Mouse (Mus musculus) c-Kit-negative CD71-positive TER-119-positive erythroid progenitor cells, embryonic 14.5 days (primary cell): ENCODE measurements around the gene Pikfyve.

Experiments
- DNase-seq: peaks from one replicate; pipeline ENCODE4 v3.0.0-alpha.2; 2013; ENCODE audit warnings: low read depth, low spot score

Pikfyve gene

DNA sequence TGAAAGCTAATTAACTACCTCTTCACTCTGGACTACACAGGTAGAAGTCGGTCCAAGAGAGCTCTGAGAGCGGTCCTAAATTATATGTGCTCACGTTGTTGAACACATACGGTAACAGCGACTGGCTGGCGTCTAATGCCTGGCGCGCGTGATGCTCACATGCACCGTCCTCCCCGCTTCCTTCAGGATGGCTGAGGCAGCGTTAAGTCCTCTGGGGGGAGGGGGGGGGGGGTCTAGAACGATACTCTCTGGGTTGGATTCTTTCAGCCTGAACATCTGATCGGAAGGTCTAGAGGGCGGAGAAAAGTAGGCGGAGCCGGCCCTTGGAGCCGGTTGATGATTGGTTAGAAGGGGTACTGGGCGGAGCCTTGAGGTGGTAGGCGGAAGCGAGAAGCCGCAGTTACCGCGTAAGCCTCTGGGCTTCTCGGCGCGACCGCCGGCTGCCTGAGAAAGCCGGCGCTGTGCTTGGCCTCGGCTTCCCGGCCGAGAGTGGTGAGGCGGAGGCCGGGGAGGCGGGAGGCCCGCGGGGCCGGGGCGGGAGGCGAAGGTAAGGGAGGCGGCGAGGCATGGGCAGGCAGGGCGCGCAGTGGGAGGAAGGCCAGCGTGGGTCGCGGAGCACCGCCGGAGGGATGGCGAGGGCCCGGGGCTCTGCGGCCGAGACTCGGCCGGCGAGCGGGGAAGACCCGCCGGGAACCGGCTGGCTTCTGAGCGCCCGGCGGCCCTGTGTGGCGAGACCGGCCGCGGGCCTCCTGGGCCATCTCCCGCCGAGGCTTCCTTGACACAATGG is at the start of gene Pikfyve, which contains the start of gene Idh1:
Pikfyve (plus strand) TSS at position 397 of the 787 bp plus-strand sequence.
Idh1 (minus strand) TSS at position 214 of the 787 bp plus-strand sequence.
- peak; percentile 98 for DNase-seq

DNA sequence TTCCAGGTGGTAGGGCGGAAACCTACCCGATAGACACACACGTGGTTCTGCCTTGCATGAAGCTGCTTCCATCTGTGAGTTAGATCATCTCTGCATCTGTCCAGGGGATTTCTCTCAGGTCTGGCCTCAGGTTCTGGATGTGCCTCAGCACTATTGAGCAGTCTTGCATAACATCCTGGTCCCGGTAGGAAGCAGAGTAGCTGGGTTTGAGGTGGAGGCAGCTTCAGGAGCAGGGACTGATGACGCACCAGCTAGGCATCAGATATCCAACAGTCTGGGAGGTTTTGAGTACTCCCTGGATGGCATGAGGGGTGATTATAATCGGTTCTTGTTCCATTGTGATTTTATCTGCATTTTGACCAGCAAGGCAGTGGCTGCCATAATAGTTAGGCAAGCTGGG is 48.9 kb upstream of the Pikfyve start:
- DNase-seq: no peak

DNA sequence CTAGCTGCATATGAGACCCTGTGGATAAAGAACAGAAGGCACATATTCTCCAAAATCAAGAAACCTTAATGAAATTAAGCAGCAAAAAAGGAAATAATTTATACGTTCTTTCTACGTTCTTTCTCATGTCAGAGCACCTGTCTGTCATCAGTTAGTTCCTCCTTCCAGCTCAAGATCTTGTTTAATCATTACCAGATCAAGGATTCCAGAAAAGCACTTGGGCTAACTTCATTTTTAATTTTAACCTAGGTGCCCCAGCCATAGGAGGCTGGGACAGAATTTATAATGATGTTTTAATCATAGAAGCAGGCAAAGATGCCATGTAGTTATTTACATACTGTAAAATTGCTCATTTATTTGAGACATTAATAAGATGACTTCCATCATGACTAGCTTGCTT is 41.7 kb upstream of the Pikfyve start:
- no peak for DNase-seq

DNA sequence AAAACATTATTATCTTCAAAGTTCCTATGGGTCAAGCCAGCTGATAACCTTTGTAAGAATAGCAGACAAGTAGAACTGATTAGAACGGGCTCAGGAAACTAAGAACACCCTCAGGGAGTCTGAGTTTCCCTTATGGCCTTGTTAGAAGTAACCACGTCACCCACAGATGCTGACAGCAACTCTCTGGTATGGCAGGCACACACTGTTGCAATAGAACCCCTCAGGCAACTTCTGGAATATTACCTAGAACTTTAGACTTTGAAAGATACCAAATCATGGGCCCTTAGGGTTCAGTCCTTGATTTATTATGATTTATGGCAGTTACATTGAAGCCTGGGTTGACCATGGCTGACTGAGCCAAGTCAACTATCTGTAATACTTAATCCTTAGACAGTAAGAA is 39.9 kb upstream of the Pikfyve start:
- DNase-seq: no peak

DNA sequence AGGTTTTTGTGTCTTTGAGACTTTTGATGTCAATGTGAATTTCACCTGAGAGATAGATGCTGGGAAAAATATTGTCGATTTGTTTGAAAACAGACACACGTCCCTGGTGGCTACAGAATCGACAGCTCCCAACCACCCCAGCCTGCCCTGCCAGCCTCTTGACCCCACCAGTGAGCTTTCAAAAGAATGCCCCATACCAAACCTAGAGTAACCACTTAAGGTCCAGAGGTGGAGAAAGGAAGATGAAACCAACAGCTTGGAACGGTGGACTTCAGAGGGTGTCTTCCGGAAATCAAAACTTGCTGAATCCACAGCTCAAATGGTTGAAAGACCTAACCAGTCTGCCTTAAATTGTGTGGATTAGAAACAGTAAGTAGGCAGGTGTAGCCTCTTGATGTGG is 39.2 kb upstream of the Pikfyve start:
- no peak for DNase-seq

DNA sequence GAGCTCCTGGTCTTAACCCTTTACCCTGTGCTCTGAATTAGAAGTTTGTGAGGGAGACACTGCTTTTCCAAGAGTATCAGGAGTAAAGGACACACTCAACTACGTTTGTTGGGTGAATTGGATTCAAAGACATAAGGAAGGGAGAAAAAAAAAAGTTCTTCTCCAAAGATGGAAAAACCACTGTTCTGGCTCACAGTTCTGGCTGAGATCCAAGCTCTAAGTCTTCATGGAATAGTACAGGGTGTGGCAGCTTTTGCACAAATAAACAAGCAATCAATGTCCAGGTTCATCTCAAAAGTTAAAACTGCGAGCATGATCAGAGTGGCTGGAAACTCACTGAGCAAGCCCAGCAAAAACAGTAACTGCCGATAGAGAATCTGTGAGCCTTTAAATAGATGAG is 38.5 kb upstream of the Pikfyve start:
- DNase-seq: no peak

DNA sequence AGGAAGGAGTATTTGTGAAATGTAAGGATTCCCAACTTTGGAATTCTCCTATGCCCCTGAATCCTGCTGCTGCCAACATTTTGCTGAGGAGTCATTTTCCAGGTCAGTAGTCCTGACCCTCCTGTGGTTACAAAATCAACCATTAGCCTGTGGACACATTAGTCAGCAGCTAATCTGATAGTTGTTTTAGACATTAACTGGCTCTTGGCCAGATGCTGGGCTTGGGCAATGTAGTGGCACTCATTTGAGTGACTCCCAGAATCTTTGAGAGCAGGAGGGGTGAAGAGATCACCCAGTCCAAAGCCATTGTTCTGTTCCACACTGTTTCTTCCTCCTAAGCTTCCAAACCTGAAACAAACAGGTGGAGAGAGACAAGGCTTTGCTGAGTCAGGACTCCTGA is 31.7 kb upstream of the Pikfyve start:
- no peak for DNase-seq

DNA sequence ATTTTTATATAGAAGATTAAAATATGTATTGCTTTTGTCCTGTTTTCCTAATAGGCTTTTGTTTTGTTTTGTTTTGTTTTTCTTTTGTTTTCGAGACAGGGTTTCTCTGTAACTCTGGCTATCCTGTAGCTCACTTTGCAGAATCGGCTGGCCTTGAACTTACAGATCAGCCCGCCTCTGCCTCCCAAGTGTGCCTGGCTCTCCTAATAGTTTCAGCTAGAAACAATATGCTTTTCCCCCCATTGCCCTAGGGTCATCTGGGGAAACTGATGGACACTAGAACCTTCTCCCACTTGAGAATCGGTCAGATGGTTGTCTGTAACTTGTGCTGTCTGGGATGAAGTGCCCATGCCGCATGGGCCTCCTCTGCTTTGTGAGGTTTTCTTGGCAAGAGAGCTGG is 30.4 kb upstream of the Pikfyve start:
- DNase-seq: no peak

DNA sequence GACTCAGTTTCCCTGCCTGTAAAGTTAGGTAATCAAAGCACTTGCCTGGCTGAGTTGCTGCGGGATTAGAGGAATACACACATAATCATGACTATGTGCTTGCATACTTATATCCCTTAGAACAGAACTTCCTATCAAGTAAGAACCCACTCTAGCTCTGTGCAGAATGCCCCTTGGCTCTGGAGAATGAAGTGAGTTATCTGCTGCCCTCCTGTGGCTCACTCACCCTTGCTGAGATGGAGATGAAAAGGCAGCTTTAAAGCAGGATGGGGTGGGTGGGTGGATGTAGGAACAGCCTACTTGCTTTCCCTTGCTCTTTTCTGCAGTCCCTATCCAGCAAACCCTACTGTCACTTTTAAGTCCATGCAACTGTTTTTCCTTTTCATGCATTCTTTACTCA is 24.3 kb upstream of the Pikfyve start:
- no peak for DNase-seq

DNA sequence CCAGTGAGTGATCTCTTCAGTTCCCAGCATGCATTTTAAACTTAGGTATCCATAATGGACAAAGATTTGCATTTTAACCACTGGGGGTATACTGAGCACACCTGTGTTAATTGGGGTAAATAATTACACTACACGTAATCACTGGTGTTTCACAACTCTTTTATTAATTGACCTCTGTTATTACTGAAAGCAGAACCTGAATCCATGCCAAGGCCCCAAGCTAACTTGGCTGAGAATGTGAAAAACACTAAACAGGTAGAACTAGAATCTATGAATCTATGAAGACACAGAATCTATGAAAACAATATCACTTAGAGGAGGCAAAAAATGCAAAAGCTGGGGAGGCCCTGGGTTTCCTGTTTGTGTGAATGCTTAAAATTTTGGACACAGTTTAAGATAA is 19.0 kb upstream of the Pikfyve start:
- DNase-seq: no peak

DNA sequence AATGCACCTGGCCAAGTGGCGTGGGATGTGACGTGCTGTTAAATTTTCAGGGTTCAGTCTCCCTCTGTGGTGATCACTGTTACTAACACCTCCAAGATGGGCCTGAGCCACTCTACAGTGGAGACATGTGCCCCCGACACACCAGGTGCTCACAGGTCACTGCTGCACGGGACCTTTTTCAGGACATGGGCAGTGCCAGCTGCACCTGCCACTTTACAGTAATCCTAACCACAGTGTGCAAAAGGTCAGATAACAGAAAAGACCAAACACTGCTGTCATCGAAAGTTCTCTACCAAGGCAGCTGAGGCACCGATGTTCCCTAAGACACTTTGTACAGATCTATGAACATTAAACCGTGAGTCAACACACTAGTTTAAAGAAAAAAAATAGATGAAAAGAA is 16.9 kb upstream of the Pikfyve start:
- no peak for DNase-seq

DNA sequence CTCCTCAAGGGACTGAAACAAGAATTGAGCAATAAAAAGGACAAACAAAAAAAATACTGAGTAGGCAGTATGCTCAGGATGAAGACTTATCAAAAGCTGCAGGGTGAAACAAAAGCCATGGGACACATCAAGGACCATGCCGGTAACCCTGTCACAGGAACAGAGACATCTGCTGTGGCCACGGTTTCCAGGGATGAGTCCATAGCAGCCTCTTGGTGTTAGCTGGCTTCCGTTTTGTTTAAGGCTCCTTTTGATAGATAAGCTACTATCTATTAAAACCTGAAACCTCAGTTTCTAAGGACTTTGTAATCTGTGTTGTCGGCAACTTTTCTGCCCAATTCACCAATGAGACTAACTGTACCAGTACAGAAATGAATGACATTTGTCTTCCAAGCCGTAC is 16.5 kb upstream of the Pikfyve start:
- DNase-seq: no peak

DNA sequence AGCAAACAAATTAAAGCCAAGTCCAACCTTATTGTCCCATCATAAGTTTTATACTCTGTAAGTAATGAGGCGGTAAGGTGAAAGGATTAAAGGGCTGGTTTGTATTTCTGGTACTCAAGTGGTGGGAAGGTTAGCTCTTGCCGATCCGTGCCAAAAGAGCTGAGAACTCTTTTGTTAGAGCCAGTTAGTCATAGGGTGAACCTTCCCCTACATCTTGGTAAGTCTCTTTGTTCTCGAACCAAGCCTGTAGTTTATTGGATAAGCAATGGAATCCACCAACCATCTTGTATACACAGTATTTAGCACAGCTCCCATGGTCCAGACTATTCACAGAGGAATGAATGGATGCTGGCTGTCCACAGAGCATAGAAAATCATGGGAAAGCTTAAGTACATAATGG is 14.9 kb upstream of the Pikfyve start:
- DNase-seq: no peak

DNA sequence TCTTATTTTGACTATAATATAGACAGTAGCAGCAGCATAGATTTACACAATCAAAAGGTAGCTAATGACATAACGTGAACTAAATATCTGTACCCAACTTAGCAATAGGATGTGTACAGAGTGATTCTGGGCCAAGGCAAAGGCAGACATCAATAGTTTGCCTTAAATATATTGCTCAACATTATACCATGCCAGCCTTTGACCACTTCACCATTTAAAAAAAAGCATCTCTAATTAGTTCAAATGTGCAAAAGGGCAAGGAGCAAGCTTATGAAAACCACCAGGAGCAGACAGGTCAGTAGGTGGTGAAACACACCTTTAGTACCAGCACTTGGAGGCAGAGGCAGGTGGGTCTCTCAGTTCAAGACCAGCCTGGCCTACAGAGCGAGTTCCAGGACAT is 12.8 kb upstream of the Pikfyve start:
- DNase-seq: no peak

DNA sequence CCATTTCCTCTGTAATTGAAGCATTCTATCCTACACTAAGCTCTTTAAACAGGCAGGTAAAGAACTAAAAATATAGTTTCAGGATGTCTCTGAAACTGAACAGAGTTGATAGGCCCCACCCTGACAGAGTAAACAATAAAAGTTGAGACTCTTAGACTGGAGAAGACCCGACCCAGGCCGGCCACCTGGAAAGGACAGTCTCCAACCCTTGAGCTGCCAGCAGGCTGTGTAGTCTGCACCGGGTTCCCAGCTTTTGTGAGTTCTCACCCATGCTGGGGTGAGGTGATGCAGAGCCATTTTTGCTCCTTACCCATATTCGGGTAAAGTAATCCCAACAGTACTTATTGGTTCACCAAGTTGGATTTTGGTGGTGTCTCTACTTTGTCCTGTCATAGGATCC is 10.3 kb upstream of the Pikfyve start:
- DNase-seq: no peak

DNA sequence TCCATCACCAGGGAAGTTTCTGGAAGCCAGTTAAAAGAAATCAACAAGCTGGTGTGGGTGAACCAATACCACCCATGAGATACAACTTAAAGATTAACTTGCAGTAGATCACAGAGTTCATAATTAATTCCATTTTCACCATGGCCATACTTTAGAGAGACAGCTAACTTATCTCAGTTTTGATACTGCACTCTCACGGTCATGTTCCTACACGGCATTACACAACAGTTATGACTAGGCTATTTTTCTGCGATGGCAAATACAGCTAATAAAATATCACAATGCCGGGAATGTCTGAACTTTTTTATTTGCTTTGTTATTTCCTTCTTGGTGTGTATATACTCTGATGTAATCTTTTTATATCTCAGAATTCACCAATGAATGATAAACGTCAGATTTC is 9.6 kb upstream of the Pikfyve start:
- DNase-seq: no peak

DNA sequence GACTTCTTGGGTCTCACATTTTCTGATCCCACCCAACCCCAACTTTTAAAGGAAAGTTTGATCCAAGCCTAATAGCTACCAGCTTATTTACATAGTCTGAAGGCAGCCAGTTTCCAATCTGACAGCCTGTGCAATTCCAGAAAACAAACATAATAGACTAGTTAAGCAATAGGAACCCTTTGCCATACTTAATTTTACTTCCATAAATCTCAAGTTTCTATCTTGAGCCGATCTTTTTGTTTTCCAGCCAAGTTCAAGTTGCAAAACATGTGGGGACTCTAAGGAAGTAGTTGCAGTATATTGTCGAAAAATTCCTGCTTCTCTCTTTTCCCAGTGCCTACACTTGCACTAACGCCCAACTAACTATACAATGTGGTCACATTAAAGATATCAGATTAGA is 9.0 kb upstream of the Pikfyve start:
- no peak for DNase-seq

DNA sequence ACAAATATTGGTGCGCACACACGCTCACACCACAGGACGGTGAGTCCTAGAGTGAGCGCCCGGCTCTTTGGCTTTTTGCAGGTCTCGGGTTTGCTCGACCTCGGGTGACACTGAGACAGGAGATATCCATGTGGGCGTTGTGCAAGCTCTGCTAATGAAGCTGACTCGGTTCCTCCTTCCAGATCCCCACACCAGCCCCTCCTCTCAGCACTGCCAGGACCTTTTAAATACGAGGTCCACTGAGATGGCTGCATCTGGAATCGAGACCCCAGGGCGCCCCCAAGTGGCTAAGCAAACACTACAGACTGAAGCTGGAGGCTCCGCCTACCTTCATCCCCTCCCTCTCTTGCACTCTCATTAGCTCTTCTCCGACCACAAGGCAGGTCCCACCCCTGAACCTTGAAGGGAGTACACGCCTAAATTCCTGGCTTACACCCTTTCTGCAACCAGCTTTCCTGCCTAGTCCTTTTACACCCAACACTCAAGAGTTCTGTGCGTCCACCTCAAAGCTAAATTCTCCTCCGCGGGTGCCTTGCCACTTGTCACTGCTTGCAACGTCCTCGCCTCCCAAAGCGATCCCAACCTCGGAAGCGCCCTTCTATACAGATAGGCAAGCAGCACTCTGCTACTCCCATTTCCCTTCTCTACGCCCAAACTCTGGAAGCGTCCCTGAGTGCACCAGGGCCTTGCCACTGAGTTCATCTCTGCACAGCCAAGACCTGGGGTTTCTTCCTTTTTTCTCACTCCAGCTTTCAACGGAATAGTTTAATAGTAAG is 8.2 kb upstream of the Pikfyve start:
- DNase-seq: peak; percentile 70

DNA sequence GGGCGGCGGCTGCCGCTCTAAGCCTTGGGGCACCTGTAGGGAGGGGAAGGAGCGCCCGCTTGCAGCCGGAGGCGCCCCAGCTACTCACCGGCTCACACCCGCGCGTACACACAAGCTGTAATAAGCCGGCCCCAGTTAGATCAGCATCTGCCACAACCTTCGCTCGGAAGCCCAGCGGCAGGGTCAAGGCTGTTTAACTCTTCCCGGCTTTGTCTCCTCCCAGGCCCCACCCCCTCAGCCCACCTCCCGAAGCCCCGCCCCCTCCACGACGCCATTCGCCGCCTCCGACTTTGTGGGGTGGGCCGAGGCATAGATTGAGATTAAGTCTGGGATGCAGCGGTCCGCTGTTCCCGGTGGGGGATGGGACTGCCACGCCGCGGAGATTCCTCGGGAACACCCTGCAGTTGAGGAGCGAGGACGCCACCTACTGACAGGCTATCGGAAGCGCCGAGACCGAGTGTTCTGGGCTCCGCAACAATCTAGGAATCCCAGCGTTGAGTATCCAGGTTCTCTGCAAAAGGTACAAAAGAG is 7.5 kb upstream of the Pikfyve start:
- DNase-seq: peak; percentile 77

DNA sequence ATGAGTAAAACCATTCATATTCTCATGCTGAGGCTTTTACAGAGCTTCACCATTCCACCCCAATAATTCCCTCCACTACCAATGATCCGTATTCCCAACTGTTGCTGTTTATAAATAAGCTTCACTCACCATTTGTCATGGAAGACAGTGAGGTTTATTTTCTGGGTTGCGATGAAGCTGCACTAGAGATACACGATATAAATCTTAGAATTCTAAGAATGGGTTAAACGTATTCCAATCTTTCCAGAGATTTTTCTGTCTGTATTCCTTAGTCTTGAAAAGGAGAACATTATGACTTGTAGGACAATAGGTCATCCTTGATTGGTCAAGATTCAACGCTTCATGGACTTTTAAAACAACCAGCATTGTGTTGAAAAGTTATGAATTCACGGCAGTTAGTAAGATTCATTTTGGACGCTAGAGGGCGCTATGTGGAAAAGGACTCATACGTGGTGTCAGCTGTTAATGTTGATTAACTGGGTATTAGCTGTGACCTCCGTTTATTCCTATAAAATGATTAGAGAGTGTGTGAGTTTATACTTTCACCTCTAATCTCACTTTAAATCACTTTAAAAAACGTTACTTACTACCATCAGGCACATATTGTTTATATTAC is 6.7 kb upstream of the Pikfyve start:
- peak; percentile 78 for DNase-seq

DNA sequence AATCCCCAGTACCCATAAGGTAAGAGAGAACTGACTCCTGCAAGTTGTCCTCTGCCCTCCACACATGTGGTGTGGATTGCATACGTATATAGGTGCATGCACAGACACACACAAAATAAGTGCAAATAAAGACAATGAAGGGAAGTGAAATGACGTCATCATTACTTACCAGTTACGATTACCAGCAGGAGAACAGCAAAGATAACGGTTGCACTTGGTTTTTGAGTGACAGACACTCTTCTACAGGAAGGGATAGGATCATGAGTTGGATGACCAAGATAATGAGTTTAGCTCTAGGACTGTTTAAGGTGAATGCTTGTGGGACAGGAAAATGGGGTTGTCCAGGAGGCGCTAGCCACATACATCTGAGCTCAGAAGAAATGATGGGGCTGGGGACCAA is 5.0 kb upstream of the Pikfyve start:
- no peak for DNase-seq

DNA sequence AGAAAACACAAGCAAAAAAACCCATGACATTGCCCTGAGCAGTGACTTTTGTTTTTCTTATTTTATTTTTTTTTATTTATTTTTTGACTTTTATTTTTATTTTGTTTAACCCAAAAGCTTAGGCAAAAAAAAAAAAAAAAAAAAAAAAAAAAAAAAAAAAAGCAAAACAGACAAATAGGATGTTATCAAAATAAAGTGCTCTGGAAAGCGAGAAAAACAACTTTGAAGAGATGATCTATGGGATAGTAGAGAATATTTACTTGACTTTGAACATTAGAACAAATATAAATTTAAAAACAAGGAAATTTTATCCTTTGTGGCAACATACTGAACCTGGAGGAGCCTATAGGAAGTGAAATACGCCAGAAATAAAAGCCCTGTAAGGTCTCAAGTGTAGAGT is 2.5 kb upstream of the Pikfyve start:
- no peak for DNase-seq
